ENCODE assay signal across 7 mouse cellular contexts in genomic region chr6:89359771-89360708, GRCm38 (mm10). TPM values are rescaled to one million over a fixed set of nuclear protein-coding genes. Genes with fewer than 3 reads are reported as not detected.
DNase-seq lines count a peak whose midpoint lies in the region; ATAC-seq and TF ChIP-seq lines count a peak whose summit lies in the region.

No protein-coding gene starts in this region.

- no peak overlapping the region for H3K9ac ChIP-seq in liver, embryonic 11.5 days (ENCODE audit: low read depth, low read length)
- no peak overlapping the region for H3K9ac ChIP-seq in liver, postnatal 0 days (replicated peaks)
- no peak overlapping the region for H3K9ac ChIP-seq in heart, postnatal 0 days (replicated peaks; ENCODE audit: low read depth, low read length)
- peak overlapping the region; percentile 99 for H3K9ac ChIP-seq in midbrain, embryonic 11.5 days (ENCODE audit: low read length)

- no peak for DNase-seq in liver, embryonic 11.5 days (ENCODE audit: low spot score)
- DNase-seq in liver, postnatal 0 days = no peak
- DNase-seq in embryonic facial prominence, embryonic 10.5 days (ENCODE audit: low spot score) = no peak
- DNase-seq in heart, postnatal 0 days (ENCODE audit: low spot score) = no peak
- peak; percentile 88 for DNase-seq in midbrain, embryonic 11.5 days (ENCODE audit: low spot score, missing footprints)
- DNase-seq in ovary, postnatal 14 days (ENCODE audit: low spot score) = no peak

- no peak for ATAC-seq in liver, embryonic 11.5 days (replicated peaks; ENCODE audit: low FRiP score)
- no peak for ATAC-seq in liver, postnatal 0 days
- ATAC-seq in heart, postnatal 0 days (ENCODE audit: insufficient read depth, low read depth) = no peak
- ATAC-seq in midbrain, embryonic 11.5 days (ENCODE audit: low FRiP score) = no peak
- no peak for ATAC-seq in monocyte, adult 5-6 weeks (replicated peaks; ENCODE audit: insufficient number of reproducible peaks, low FRiP score, low TSS enrichment, poor library complexity, severe bottlenecking)

- H3K4me1 ChIP-seq in liver, embryonic 11.5 days (replicated peaks; ENCODE audit: control insufficient read depth, insufficient read depth, low read length) = peaks cover 31% of the 10 kb centered on the region
- H3K4me1 ChIP-seq in liver, postnatal 0 days (ENCODE audit: insufficient read depth) = peaks cover 12% of the 10 kb centered on the region
- H3K4me1 ChIP-seq in embryonic facial prominence, embryonic 10.5 days = peaks cover 63% of the 10 kb centered on the region
- H3K4me1 ChIP-seq in heart, postnatal 0 days (ENCODE audit: control insufficient read depth, insufficient read depth) = peaks cover 21% of the 10 kb centered on the region
- H3K4me1 ChIP-seq in midbrain, embryonic 11.5 days (ENCODE audit: control insufficient read depth, insufficient read depth, low read length) = peaks cover 40% of the 10 kb centered on the region

- no peak for TF ChIP-seq CTCF in liver, postnatal 0 days (IDR thresholded peaks at IDR 0.05; ENCODE audit: low read depth)
- no peak for TF ChIP-seq CTCF in heart, postnatal 0 days (IDR thresholded peaks at IDR 0.05; ENCODE audit: low read depth)

- H3K4me2 ChIP-seq in liver, embryonic 11.5 days = peak overlapping the region; percentile 87
- no peak overlapping the region for H3K4me2 ChIP-seq in liver, postnatal 0 days (ENCODE audit: low read depth, low read length)
- 0 out of 2 replicates have a peak overlapping the region, but pooled peaks have one; percentile 88 for H3K4me2 ChIP-seq in heart, postnatal 0 days (ENCODE audit: low read depth, low read length)
- peak overlapping the region; percentile 93 for H3K4me2 ChIP-seq in midbrain, embryonic 11.5 days

- H3K9me3 ChIP-seq in liver, embryonic 11.5 days (ENCODE audit: control insufficient read depth, low read length) = no peaks in the 10 kb centered on the region
- H3K9me3 ChIP-seq in liver, postnatal 0 days (ENCODE audit: low read length) = no peaks in the 10 kb centered on the region
- no peaks in the 10 kb centered on the region for H3K9me3 ChIP-seq in embryonic facial prominence, embryonic 10.5 days
- H3K9me3 ChIP-seq in heart, postnatal 0 days (replicated peaks; ENCODE audit: control insufficient read depth, low read length) = no peaks in the 10 kb centered on the region
- H3K9me3 ChIP-seq in midbrain, embryonic 11.5 days (ENCODE audit: control insufficient read depth, low read length) = no peaks in the 10 kb centered on the region

- H3K27me3 ChIP-seq in liver, embryonic 11.5 days (replicated peaks; ENCODE audit: control insufficient read depth, insufficient read depth, low read length) = peaks cover 9% of the 10 kb centered on the region; the same call in 1 of the 2 replicates
- H3K27me3 ChIP-seq in liver, postnatal 0 days (ENCODE audit: insufficient read depth, low read length) = peaks cover 11% of the 10 kb centered on the region
- H3K27me3 ChIP-seq in embryonic facial prominence, embryonic 10.5 days (replicated peaks; ENCODE audit: low read depth, poor library complexity, severe bottlenecking) = peaks cover 20% of the 10 kb centered on the region
- 0 out of 2 replicates have a peak, but pooled peaks cover 8% of the 10 kb centered on the region for H3K27me3 ChIP-seq in heart, postnatal 0 days (ENCODE audit: control insufficient read depth, insufficient read depth, low read length)
- peaks cover 5% of the 10 kb centered on the region; the same call in 1 of the 2 replicates for H3K27me3 ChIP-seq in midbrain, embryonic 11.5 days (ENCODE audit: control insufficient read depth, insufficient read depth, low read length)

- TF ChIP-seq EP300 in liver, postnatal 0 days (IDR thresholded peaks at IDR 0.05; ENCODE audit: low read depth) = no peak
- no peak for TF ChIP-seq EP300 in heart, postnatal 0 days (IDR thresholded peaks at IDR 0.05; ENCODE audit: low read depth)

- WGBS in liver, embryonic 11.5 days = 65% methylated on average over 20 of the region's 20 CpGs
- WGBS in liver, postnatal 0 days (ENCODE audit: insufficient replicate concordance) = 73% methylated on average over 20 of the region's 20 CpGs
- 59% methylated on average over 20 of the region's 20 CpGs for WGBS in embryonic facial prominence, embryonic 10.5 days
- 65% methylated on average over 20 of the region's 20 CpGs for WGBS in heart, postnatal 0 days
- WGBS in midbrain, embryonic 11.5 days = 57% methylated on average over 20 of the region's 20 CpGs

- H3K27ac ChIP-seq in liver, embryonic 11.5 days (ENCODE audit: low read depth, low read length) = no peak overlapping the region
- no peak overlapping the region for H3K27ac ChIP-seq in liver, postnatal 0 days (ENCODE audit: low read depth)
- peak overlapping the region; percentile 96 for H3K27ac ChIP-seq in embryonic facial prominence, embryonic 10.5 days (replicated peaks)
- no peak overlapping the region for H3K27ac ChIP-seq in heart, postnatal 0 days (ENCODE audit: low read depth)
- H3K27ac ChIP-seq in midbrain, embryonic 11.5 days (ENCODE audit: low read depth, low read length) = no peak overlapping the region; the same call in 1 of the 2 replicates

- H3K36me3 ChIP-seq in liver, embryonic 11.5 days (ENCODE audit: control insufficient read depth, insufficient read depth, low read length) = peaks cover 3% of the 10 kb centered on the region; the same call in 1 of the 2 replicates
- peaks cover 3% of the 10 kb centered on the region; the same call in 1 of the 2 replicates for H3K36me3 ChIP-seq in liver, postnatal 0 days (replicated peaks; ENCODE audit: insufficient read depth, low read length)
- H3K36me3 ChIP-seq in embryonic facial prominence, embryonic 10.5 days (replicated peaks) = peaks cover 27% of the 10 kb centered on the region
- H3K36me3 ChIP-seq in heart, postnatal 0 days (replicated peaks; ENCODE audit: control insufficient read depth, insufficient read depth, low read length) = peaks cover 7% of the 10 kb centered on the region; the same call in 1 of the 2 replicates
- peaks cover 4% of the 10 kb centered on the region; the same call in 1 of the 2 replicates for H3K36me3 ChIP-seq in midbrain, embryonic 11.5 days (ENCODE audit: control insufficient read depth, insufficient read depth, low read length)

- no peak overlapping the region for H3K4me3 ChIP-seq in liver, embryonic 11.5 days (ENCODE audit: low read depth, low read length)
- H3K4me3 ChIP-seq in liver, postnatal 0 days (ENCODE audit: low read depth, low read length) = no peak overlapping the region
- peak overlapping the region; percentile 83 for H3K4me3 ChIP-seq in embryonic facial prominence, embryonic 10.5 days
- no peak overlapping the region for H3K4me3 ChIP-seq in heart, postnatal 0 days (ENCODE audit: low read depth, low read length)
- H3K4me3 ChIP-seq in midbrain, embryonic 11.5 days (ENCODE audit: low read depth, low read length) = peak overlapping the region; percentile 98

RNA-seq across cellular contexts. Expression of gene Plxna1, which starts 2.4 kb away (rescaled TPM):
- polyA plus RNA-seq in liver, embryonic 11.5 days (2014; fragmentation: Nextera tagmentation; extraction: Ambion mirVana) = 7.5 and 7.7 TPM in 2 replicates
- polyA plus RNA-seq in liver, postnatal 0 days (2015; fragmentation: Nextera tagmentation; extraction: Ambion mirVana) = 1.7 TPM in 2 replicates
- polyA plus RNA-seq in embryonic facial prominence, embryonic 10.5 days (2016; fragmentation: Nextera tagmentation; extraction: Ambion mirVana) = 24.9 and 25.5 TPM in 2 replicates
- total RNA-seq in heart, postnatal 0 days (2014; rRNA removed; ENCODE audit: low replicate concordance) = 30.4 and 133 TPM in 2 replicates
- 7.8 and 8.1 TPM in 2 replicates for polyA plus RNA-seq in heart, postnatal 0 days (2015; fragmentation: Nextera tagmentation; extraction: Ambion mirVana)
- polyA plus RNA-seq in midbrain, embryonic 11.5 days (2014; fragmentation: Nextera tagmentation; extraction: Ambion mirVana) = 24.5 and 29.1 TPM in 2 replicates
- 0.21 to 2.8 TPM (median 0.76 TPM) in 3 replicates for total RNA-seq in monocyte, adult 5-6 weeks (2017)

Comparison
In these comparisons a context has a peak if more than half of its experiments do, and no peak if none do; other contexts are left out.
1. H3K4me3 ChIP-seq: peak in embryonic facial prominence, embryonic 10.5 days (single experiment) and midbrain, embryonic 11.5 days (single experiment); none in liver, embryonic 11.5 days (single experiment), liver, postnatal 0 days (single experiment) and heart, postnatal 0 days (single experiment).